Mouse (Mus musculus) myocyte (in vitro differentiated cells): Measurements from ENCODE around the gene Stra6. TPM values are rescaled to one million over a fixed set of nuclear protein-coding genes. Genes with fewer than 3 reads are reported as not detected.

Experiments used
- H3K27me3 ChIP-seq: one replicate; pipeline ENCODE4 v1.6.1; 2011; ENCODE audit not compliant: control insufficient read depth, insufficient read depth, insufficient read length
- H3K36me3 ChIP-seq: one replicate; pipeline ENCODE4 v1.6.1; 2011; ENCODE audit not compliant: control insufficient read depth, insufficient read depth
- H3K4me2 ChIP-seq: one replicate; pipeline ENCODE4 v1.6.1; 2011; ENCODE audit warnings: low read depth, control low read depth
- H3K4me3 ChIP-seq: one replicate; pipeline ENCODE4 v1.5.1; 2011; ENCODE audit warnings: mild to moderate bottlenecking, control low read depth, moderate library complexity
- H3K79me2 ChIP-seq: one replicate; pipeline ENCODE4 v1.6.1; 2011; ENCODE audit not compliant: control insufficient read depth, insufficient read depth
- H3ac ChIP-seq: one replicate; pipeline ENCODE4 v1.6.1; 2011; ENCODE audit not compliant: control insufficient read depth, insufficient read length
- CEBPB ChIP-seq: IDR thresholded peaks from 2 replicates; pipeline ENCODE4 v1.6.1; 2011; ENCODE audit warnings: mild to moderate bottlenecking, moderate library complexity; ENCODE audit not compliant: poor library complexity, insufficient read depth, severe bottlenecking
- E2F4 ChIP-seq: IDR thresholded peaks from one replicate; pipeline ENCODE4 v1.6.1; 2011; ENCODE audit warnings: mild to moderate bottlenecking, control low read depth, moderate library complexity; ENCODE audit not compliant: insufficient read depth
- MAX ChIP-seq: IDR thresholded peaks from one replicate; pipeline ENCODE4 v1.6.1; 2011; ENCODE audit warnings: low read depth, mild to moderate bottlenecking, control low read depth
- MYOD1 ChIP-seq, 3 experiments: IDR thresholded peaks; one replicate each; pipeline ENCODE4 v1.6.1; 2011; ENCODE audit warnings: control low read depth in 2 of 3, low read depth in 2 of 3, mild to moderate bottlenecking in 2 of 3, moderate library complexity in 1 of 3; ENCODE audit not compliant: insufficient read length in 2 of 3, control insufficient read depth in 1 of 3
- MYOG ChIP-seq, 3 experiments: IDR thresholded peaks; one replicate each; pipeline ENCODE4 v1.6.1; 2011; ENCODE audit warnings: control low read depth in 2 of 3, low read depth in 2 of 3, mild to moderate bottlenecking in 2 of 3; ENCODE audit not compliant: insufficient read length in 2 of 3, control insufficient read depth in 1 of 3, insufficient read depth in 1 of 3
- POLR2A ChIP-seq: IDR thresholded peaks from one replicate; pipeline ENCODE4 v1.6.1; 2011; ENCODE audit warnings: low read depth, mild to moderate bottlenecking, control low read depth, moderate library complexity; ENCODE audit not compliant: insufficient read length
- POLR2AphosphoS2 ChIP-seq: IDR thresholded peaks from one replicate; pipeline ENCODE4 v1.6.1; 2011; ENCODE audit warnings: low read depth, control low read depth; ENCODE audit not compliant: insufficient read length
- REST ChIP-seq: IDR thresholded peaks from one replicate; pipeline ENCODE4 v1.6.1; 2011; ENCODE audit warnings: mild to moderate bottlenecking, control low read depth, moderate library complexity; ENCODE audit not compliant: insufficient read depth, insufficient read length
- SRF ChIP-seq: IDR thresholded peaks from one replicate; pipeline ENCODE4 v1.6.1; 2011; ENCODE audit warnings: low read depth; ENCODE audit not compliant: control insufficient read depth, insufficient read length
- TCF12 ChIP-seq: IDR thresholded peaks from one replicate; pipeline ENCODE4 v1.6.1; 2011; ENCODE audit warnings: mild to moderate bottlenecking, control low read depth; ENCODE audit not compliant: poor library complexity, insufficient read depth, severe bottlenecking
- TCF3 ChIP-seq: IDR thresholded peaks from one replicate; pipeline ENCODE4 v1.6.1; 2011; ENCODE audit warnings: low read depth, control low read depth; ENCODE audit not compliant: insufficient read length
- USF1 ChIP-seq: IDR thresholded peaks from one replicate; pipeline ENCODE4 v1.6.1; 2011; ENCODE audit warnings: low read depth, mild to moderate bottlenecking, control low read depth, moderate library complexity
- polyA plus RNA-seq: library from polyadenylated mRNA; unstranded; fragments of >200 nt; fragmentation: generic; extraction: Trizol; gene quantifications from one replicate; pipeline ENCODE4 v1.2.1, GENCODE M21; 2012; ENCODE audit warnings: missing spikeins

Stra6 gene
- polyA plus RNA-seq, 1 experiment: 0.64 TPM

- Histone ChIP-seq H3K79me2 (no peaks in the 10 kb centered on the region), H3K36me3 (no peaks in the 10 kb centered on the region), H3K4me3 (no peak overlapping the region), H3K27me3 (no peaks in the 10 kb centered on the region), H3K4me2 (peak overlapping the region; percentile 74), H3ac (no peak overlapping the region)
- no peak for TF ChIP-seq USF1
- TF ChIP-seq CEBPB: no peak
- TF ChIP-seq REST: no peak
- no peak for TF ChIP-seq MAX
- no peak for TF ChIP-seq MYOD1 (IDR thresholded peaks at IDR 0.05; ENCODE audit: control insufficient read depth in 1 of 3, insufficient read length in 2 of 3, low read depth in 2 of 3)
- no peak for TF ChIP-seq POLR2AphosphoS2
- no peak for TF ChIP-seq TCF3
- TF ChIP-seq SRF: no peak
- no peak for TF ChIP-seq E2F4
- no peak for TF ChIP-seq POLR2A
- TF ChIP-seq MYOG (IDR thresholded peaks at IDR 0.05; ENCODE audit: control insufficient read depth in 1 of 3, insufficient read depth in 1 of 3, insufficient read length in 2 of 3, low read depth in 2 of 3): no peak
- no peak for TF ChIP-seq TCF12
Measured at GRCm38 (mm10) chr9:58169426-58169825, 105.8 kb downstream of the Stra6 start.

GRCm38 (mm10) chr9:58172863-58173262, 109.3 kb downstream of the Stra6 start:
- Histone ChIP-seq H3K4me3 (no peak overlapping the region), H3ac (no peak overlapping the region), H3K79me2 (no peaks in the 10 kb centered on the region), H3K4me2 (no peak overlapping the region), H3K27me3 (no peaks in the 10 kb centered on the region), H3K36me3 (no peaks in the 10 kb centered on the region)
- TF ChIP-seq POLR2AphosphoS2 (no peak), TCF12 (no peak), SRF (no peak), REST (no peak), MYOD1 (IDR thresholded peaks at IDR 0.05; ENCODE audit: control insufficient read depth in 1 of 3, insufficient read length in 2 of 3, low read depth in 2 of 3) (no peak), CEBPB (no peak), USF1 (no peak), POLR2A (no peak), TCF3 (no peak), MYOG (IDR thresholded peaks at IDR 0.05; ENCODE audit: control insufficient read depth in 1 of 3, insufficient read depth in 1 of 3, insufficient read length in 2 of 3, low read depth in 2 of 3) (no peak), E2F4 (no peak), MAX (no peak)

- no peak overlapping the region for H3ac ChIP-seq
- no peaks in the 10 kb centered on the region for H3K79me2 ChIP-seq
- H3K27me3 ChIP-seq: no peaks in the 10 kb centered on the region
- H3K4me2 ChIP-seq: peak overlapping the region; percentile 63
- no peak overlapping the region for H3K4me3 ChIP-seq
- no peaks in the 10 kb centered on the region for H3K36me3 ChIP-seq
- TF ChIP-seq MYOD1 (IDR thresholded peaks at IDR 0.05; ENCODE audit: control insufficient read depth in 1 of 3, insufficient read length in 2 of 3, low read depth in 2 of 3) (peak; percentile 11 to 88 (median 84)), TCF3 (peak; percentile 21), MYOG (IDR thresholded peaks at IDR 0.05; ENCODE audit: control insufficient read depth in 1 of 3, insufficient read depth in 1 of 3, insufficient read length in 2 of 3, low read depth in 2 of 3) (peak in 2 of 3 experiments; percentile 11 to 64), CEBPB (peak; percentile 56; the same call in 1 of the 2 replicates), POLR2A (peak; percentile 31), REST (no peak), POLR2AphosphoS2 (no peak), MAX (no peak), USF1 (peak; percentile 89), E2F4 (no peak)
Measured at GRCm38 (mm10) chr9:58174818-58175251, 111.2 kb downstream of the Stra6 start.

GRCm38 (mm10) chr9:58175745-58176487, 112.3 kb downstream of the Stra6 start:
- Histone ChIP-seq H3K36me3 (no peaks in the 10 kb centered on the region), H3ac (no peak overlapping the region), H3K4me2 (peak overlapping the region; percentile 63), H3K27me3 (no peaks in the 10 kb centered on the region), H3K79me2 (no peaks in the 10 kb centered on the region), H3K4me3 (no peak overlapping the region)
- peak in 1 of 3 experiments; percentile 5 for TF ChIP-seq MYOG (IDR thresholded peaks at IDR 0.05; ENCODE audit: control insufficient read depth in 1 of 3, insufficient read depth in 1 of 3, insufficient read length in 2 of 3, low read depth in 2 of 3)
- no peak for TF ChIP-seq POLR2A
- peak; percentile 7 to 51 (median 49) for TF ChIP-seq MYOD1 (IDR thresholded peaks at IDR 0.05; ENCODE audit: control insufficient read depth in 1 of 3, insufficient read length in 2 of 3, low read depth in 2 of 3)
- no peak for TF ChIP-seq POLR2AphosphoS2
- no peak for TF ChIP-seq REST
- no peak for TF ChIP-seq TCF12
- no peak for TF ChIP-seq E2F4
